Mouse (Mus musculus): ENCODE results near the gene Mtus2. TPM values are rescaled to one million over a fixed set of nuclear protein-coding genes. Genes with fewer than 3 reads are reported as not detected.

The Mtus2 gene
- polyA plus RNA-seq, 1 experiment from 2014 or later, result 6.9 TPM

DNA sequence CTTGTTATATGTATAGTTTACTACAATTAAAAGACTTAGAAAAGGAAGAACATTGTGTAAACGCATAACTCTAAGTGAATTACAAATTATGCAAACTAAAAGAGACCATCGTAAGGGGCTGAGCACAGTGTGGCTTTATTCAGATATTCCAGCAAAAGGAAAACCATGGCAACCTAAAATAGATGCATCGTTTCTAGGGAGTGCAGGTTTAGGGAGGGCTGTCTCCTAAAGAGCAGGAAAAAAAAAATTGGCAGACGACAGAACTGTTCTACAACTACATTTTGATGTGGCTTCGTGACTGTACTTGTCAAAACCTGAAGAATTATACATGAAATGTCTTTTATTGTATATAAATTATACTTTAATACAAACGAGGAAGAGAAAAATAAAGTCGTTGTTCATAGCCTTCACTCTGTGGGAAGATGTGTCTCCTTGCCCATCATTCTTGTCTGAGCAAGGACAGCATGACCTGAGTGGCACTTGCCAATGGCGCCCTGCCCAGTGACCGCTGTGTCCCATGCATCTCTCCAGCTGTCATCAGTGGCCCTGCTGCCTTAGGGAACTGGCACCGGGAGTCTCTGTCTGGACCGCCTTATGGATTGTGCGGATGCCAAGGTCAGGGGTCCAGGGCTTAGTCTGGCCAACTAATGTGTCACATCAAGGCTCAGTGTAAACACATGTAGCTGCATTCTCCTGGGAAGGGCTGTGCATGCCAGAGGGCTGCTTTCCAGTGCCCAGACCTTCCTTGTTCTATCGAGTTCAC is 95.9 kb downstream of the Mtus2 start:
- Histone ChIP-seq H3K27me3 (no peaks in the 10 kb centered on the region), H3K9ac (replicated peaks) (no peak overlapping the region), H3K36me3 (no peaks in the 10 kb centered on the region), H3K4me2 (no peak overlapping the region), H3K27ac (no peak overlapping the region), H3K4me3 (replicated peaks) (no peak overlapping the region), H3K9me3 (peaks cover 5% of the 10 kb centered on the region; the same call in 1 of the 2 replicates), H3K4me1 (replicated peaks) (no peaks in the 10 kb centered on the region)
- 81% methylated on average over 13 of the region's 13 CpGs for WGBS
- ATAC-seq (ENCODE audit: insufficient number of reproducible peaks, insufficient read depth, low FRiP score, low TSS enrichment, low read depth), result no peak

DNA sequence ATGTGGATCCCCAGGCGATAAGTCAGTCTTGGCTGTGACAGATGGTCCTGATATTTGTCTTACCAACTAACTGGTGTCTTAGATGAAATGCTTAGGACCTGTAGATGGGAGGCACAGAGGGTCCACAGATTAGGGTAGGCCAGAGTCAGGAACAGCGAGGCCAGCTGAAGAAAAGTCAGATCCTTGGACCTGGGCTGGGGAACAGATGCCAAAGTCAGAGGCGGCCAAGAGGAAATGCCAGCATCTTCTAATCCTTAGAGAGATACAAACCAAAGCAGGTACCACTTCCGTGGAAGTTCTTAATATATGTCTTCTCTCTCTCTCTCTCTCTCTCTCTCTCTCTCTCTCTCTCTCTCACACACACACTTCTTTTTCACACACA is 96.5 kb downstream of the Mtus2 start:
- WGBS, result 83% methylated on average over 4 of the region's 4 CpGs
- Histone ChIP-seq H3K36me3 (no peaks in the 10 kb centered on the region), H3K4me3 (replicated peaks) (no peak overlapping the region), H3K27ac (no peak overlapping the region), H3K4me1 (replicated peaks) (no peaks in the 10 kb centered on the region), H3K4me2 (no peak overlapping the region), H3K27me3 (no peaks in the 10 kb centered on the region), H3K9ac (replicated peaks) (no peak overlapping the region), H3K9me3 (peaks cover 5% of the 10 kb centered on the region; the same call in 1 of the 2 replicates)
- no peak for ATAC-seq (ENCODE audit: insufficient number of reproducible peaks, insufficient read depth, low FRiP score, low TSS enrichment, low read depth)

DNA sequence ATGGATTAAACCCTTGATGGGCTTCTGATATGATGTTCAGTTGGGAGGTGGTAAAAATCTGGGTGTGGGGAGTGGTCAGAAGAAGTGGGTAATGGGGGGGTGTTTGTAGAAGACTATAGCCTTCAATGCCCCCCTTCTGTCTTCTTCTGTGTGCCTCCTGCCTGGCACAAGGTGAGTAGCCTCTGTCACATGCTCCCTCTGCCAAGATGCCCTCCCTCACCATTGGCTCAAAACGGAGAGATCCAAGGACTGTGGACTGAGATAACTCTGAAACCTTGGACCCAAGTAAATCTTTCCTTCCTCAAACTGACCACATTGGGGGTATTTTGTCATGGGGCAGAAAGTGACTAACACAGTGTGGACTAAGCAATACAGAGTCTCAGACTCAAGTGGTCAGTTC is 99.7 kb downstream of the Mtus2 start:
- H3K9me3 ChIP-seq, result peaks cover 5% of the 10 kb centered on the region; the same call in 1 of the 2 replicates
- no peaks in the 10 kb centered on the region for H3K36me3 ChIP-seq
- no peak overlapping the region for H3K4me2 ChIP-seq
- no peak overlapping the region for H3K9ac ChIP-seq (replicated peaks)
- H3K4me1 ChIP-seq (replicated peaks), result no peaks in the 10 kb centered on the region
- no peak for ATAC-seq (ENCODE audit: insufficient number of reproducible peaks, insufficient read depth, low FRiP score, low TSS enrichment, low read depth)
- no peak overlapping the region for H3K4me3 ChIP-seq (replicated peaks)
- H3K27ac ChIP-seq, result no peak overlapping the region
- no peaks in the 10 kb centered on the region for H3K27me3 ChIP-seq
- WGBS, result 80% methylated on average over 1 of the region's 1 CpGs

DNA sequence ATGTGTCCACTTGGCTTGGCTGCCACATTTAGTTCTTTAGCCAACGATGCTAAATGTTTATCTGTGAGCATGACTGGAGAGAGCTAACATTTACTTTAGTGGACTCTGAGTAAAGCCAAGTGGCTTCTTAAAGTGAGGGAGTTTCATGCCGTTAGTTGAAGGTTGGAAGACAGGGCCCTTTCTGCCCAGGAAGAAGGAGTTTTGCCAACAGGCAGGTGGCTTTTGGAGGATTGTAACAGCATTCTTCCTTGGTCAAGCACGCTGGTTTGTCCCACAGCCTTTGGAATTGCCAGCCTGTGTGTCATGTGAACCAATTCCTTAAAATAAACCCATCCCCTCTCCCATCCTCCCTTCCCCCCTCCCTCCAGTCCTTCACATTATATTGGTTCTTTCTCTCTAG is 100.3 kb downstream of the Mtus2 start:
- no peaks in the 10 kb centered on the region for H3K27me3 ChIP-seq
- no peak overlapping the region for H3K4me3 ChIP-seq (replicated peaks)
- no peaks in the 10 kb centered on the region for H3K4me1 ChIP-seq (replicated peaks)
- H3K27ac ChIP-seq, result no peak overlapping the region
- no peaks in the 10 kb centered on the region for H3K36me3 ChIP-seq
- H3K9ac ChIP-seq (replicated peaks), result no peak overlapping the region
- H3K4me2 ChIP-seq, result no peak overlapping the region
- H3K9me3 ChIP-seq, result peaks cover 8% of the 10 kb centered on the region
- WGBS, result 79% methylated on average over 3 of the region's 3 CpGs
- ATAC-seq (ENCODE audit: insufficient number of reproducible peaks, insufficient read depth, low FRiP score, low TSS enrichment, low read depth), result no peak

DNA sequence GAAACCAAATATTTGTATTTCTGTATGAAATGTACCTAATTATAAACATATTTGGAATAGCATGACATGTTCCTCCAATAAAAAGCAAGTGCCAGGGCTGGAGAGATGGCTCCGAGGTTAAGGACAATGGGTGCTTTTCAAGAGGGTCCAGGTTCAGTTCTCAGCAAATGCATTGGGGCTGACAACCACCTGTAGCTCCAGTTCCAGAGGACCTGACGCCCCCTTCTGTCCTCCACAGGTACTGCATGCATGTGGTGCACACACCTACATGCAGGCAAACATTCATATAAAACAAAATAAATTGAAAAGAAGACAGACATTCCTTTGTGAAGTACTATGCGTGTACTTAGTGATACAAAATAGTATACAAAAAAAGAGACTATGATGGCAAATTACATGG is 102.2 kb downstream of the Mtus2 start:
- Histone ChIP-seq H3K4me1 (replicated peaks) (no peaks in the 10 kb centered on the region), H3K27me3 (no peaks in the 10 kb centered on the region), H3K36me3 (no peaks in the 10 kb centered on the region), H3K9ac (replicated peaks) (no peak overlapping the region), H3K27ac (no peak overlapping the region), H3K4me3 (replicated peaks) (no peak overlapping the region), H3K9me3 (peaks cover 8% of the 10 kb centered on the region), H3K4me2 (no peak overlapping the region)
- 68% methylated on average over 3 of the region's 3 CpGs for WGBS
- no peak for ATAC-seq (ENCODE audit: insufficient number of reproducible peaks, insufficient read depth, low FRiP score, low TSS enrichment, low read depth)

DNA sequence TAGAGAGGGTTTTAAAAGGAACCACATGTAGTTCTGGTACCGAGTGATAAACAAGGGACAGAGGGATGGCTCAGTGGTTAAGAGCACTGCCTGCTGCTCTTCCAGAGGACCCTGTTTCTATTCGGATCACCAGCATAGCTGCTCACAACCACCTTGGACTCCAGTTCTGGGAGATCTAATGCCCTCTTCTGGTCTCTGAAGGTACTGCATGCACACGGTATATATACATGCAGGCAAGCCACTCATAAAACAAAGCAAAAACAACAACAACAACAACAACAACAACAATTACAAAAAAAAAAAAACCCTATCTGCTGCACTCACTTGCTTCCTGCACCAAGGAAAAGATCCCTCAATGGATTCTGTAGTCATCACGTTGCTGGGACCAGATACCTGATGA is 104.7 kb downstream of the Mtus2 start:
- WGBS, result 90% methylated on average over 4 of the region's 4 CpGs
- Histone ChIP-seq H3K4me1 (replicated peaks) (no peaks in the 10 kb centered on the region), H3K27me3 (no peaks in the 10 kb centered on the region), H3K4me3 (replicated peaks) (no peak overlapping the region), H3K27ac (no peak overlapping the region), H3K9ac (replicated peaks) (no peak overlapping the region), H3K4me2 (no peak overlapping the region), H3K9me3 (peaks cover 4% of the 10 kb centered on the region; the same call in 1 of the 2 replicates), H3K36me3 (no peaks in the 10 kb centered on the region)
- ATAC-seq (ENCODE audit: insufficient number of reproducible peaks, insufficient read depth, low FRiP score, low TSS enrichment, low read depth), result no peak

DNA sequence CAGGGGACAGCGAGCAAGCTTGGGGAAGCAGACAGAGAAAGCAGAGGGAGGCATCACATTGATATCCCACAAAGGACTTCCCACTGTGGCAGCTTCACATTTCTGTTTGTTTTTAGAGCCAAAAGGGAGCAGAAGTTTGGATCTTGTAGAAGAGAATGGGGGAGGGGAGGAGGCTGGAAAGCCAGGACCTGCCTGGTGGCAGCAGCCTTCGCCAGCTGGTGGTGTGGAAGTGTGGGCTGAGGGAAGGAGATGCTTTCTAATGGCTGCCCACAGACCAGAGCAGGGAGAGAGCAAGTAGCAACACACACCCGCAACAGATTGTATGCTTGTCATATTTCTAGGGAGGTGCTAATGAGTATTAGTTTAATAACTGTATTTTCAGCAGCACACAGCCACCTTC is 106.6 kb downstream of the Mtus2 start:
- no peak overlapping the region for H3K27ac ChIP-seq
- H3K4me2 ChIP-seq, result no peak overlapping the region
- H3K4me1 ChIP-seq (replicated peaks), result no peaks in the 10 kb centered on the region
- ATAC-seq (ENCODE audit: insufficient number of reproducible peaks, insufficient read depth, low FRiP score, low TSS enrichment, low read depth), result no peak
- H3K4me3 ChIP-seq (replicated peaks), result no peak overlapping the region
- H3K36me3 ChIP-seq, result no peaks in the 10 kb centered on the region
- H3K9ac ChIP-seq (replicated peaks), result no peak overlapping the region
- 85% methylated on average over 3 of the region's 3 CpGs for WGBS
- no peaks in the 10 kb centered on the region for H3K27me3 ChIP-seq
- peaks cover 4% of the 10 kb centered on the region; the same call in 1 of the 2 replicates for H3K9me3 ChIP-seq

DNA sequence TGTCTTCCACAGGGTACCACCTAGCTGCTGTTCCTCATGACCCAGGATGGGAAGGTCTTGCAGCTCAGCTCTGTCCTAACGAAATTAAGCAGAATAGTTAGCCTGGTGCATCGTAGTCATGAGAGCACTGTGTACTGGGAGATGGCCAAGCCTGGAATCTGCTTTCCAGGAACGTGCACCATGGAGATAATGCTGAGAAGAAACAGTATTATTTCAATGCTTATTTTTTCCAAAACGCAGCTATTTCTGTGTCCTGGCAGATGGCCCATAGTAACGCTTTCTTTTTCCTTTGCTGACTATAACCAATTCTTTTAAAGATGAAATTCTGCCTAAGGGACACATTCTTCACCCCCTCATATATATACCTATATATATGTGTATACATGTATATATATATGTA is 108.1 kb downstream of the Mtus2 start:
- Histone ChIP-seq H3K9me3 (peaks cover 4% of the 10 kb centered on the region; the same call in 1 of the 2 replicates), H3K36me3 (no peaks in the 10 kb centered on the region), H3K9ac (replicated peaks) (no peak overlapping the region), H3K4me2 (no peak overlapping the region), H3K27ac (no peak overlapping the region), H3K4me1 (replicated peaks) (no peaks in the 10 kb centered on the region), H3K4me3 (replicated peaks) (no peak overlapping the region), H3K27me3 (no peaks in the 10 kb centered on the region)
- no peak for ATAC-seq (ENCODE audit: insufficient number of reproducible peaks, insufficient read depth, low FRiP score, low TSS enrichment, low read depth)
- WGBS, result 77% methylated on average over 5 of the region's 5 CpGs

DNA sequence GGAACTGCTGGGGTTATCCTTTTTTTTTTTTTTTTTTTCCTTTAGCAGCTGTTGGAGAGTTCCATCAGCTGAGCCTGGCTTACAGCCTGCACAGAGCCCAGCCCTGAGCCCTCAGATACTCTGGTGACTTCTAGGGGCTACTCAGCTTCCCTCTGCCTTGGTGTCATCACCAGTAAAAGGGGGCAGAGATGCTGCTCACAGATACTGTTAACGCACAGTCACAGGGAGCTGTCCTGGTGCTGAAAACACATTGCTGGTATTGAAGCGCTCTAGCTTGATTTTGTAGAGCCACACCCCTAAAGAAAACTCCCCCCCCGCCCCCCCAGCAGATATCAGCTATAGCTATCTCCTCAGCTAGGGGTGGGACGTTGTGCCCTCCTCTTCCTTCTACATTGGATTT is 112.8 kb downstream of the Mtus2 start:
- no peak for ATAC-seq (ENCODE audit: insufficient number of reproducible peaks, insufficient read depth, low FRiP score, low TSS enrichment, low read depth)
- no peaks in the 10 kb centered on the region for H3K9me3 ChIP-seq

DNA sequence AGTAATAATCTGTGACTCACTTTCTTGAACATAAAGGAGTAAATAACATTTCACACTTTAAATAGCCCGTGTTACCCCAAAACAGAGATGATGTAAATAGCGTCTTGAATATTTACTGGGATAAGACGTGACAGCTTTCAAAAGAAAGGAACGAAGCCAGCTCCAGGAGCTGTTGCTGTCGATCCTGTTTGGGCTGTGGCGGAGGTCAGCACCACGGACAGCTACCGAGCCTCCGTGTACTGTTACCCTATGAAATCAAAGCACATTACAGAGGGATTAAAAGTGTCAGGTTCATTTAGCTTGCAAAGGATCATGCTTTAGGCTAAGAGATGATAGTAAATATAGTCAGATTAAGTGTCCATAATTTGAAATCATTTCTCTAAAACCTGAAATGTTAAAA is 114.7 kb downstream of the Mtus2 start:
- no peak overlapping the region for H3K9ac ChIP-seq (replicated peaks)
- no peaks in the 10 kb centered on the region for H3K36me3 ChIP-seq
- no peak overlapping the region for H3K27ac ChIP-seq
- H3K27me3 ChIP-seq, result no peaks in the 10 kb centered on the region
- H3K4me3 ChIP-seq (replicated peaks), result no peak overlapping the region
- 8% methylated on average over 9 of the region's 9 CpGs for WGBS
- H3K9me3 ChIP-seq, result no peaks in the 10 kb centered on the region
- H3K4me1 ChIP-seq (replicated peaks), result no peaks in the 10 kb centered on the region
- no peak overlapping the region for H3K4me2 ChIP-seq
- ATAC-seq (ENCODE audit: insufficient number of reproducible peaks, insufficient read depth, low FRiP score, low TSS enrichment, low read depth), result no peak

More for the DNA sequence above, 112.8 kb downstream of the Mtus2 start:
- Histone ChIP-seq H3K4me1 (replicated peaks) (no peaks in the 10 kb centered on the region), H3K4me3 (replicated peaks) (no peak overlapping the region), H3K4me2 (no peak overlapping the region), H3K27me3 (no peaks in the 10 kb centered on the region), H3K9ac (replicated peaks) (no peak overlapping the region), H3K27ac (no peak overlapping the region), H3K36me3 (no peaks in the 10 kb centered on the region)
- 14% methylated on average over 4 of the region's 4 CpGs for WGBS

DNA sequence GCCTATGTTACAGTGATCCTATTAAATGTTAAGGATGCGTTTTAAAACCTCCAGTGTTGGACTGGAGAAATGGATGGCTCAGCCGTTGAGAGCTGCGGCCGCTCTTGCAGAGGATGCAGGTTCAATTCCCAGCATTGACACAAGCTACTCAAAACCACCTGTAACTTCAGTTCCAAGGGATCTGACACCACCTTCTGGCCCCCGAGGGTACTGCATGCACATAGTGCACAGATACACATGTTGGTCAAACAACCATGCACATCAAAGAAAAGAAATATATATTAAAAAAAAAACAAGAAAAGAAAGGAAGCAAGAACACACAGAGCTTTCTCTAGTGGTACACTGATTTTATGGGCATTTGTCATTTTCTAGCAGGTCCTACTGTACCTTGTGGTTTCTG is 116.3 kb downstream of the Mtus2 start:
- 90% methylated on average over 5 of the region's 5 CpGs for WGBS
- Histone ChIP-seq H3K9ac (replicated peaks) (no peak overlapping the region), H3K4me3 (replicated peaks) (no peak overlapping the region), H3K27me3 (no peaks in the 10 kb centered on the region), H3K27ac (no peak overlapping the region), H3K9me3 (no peaks in the 10 kb centered on the region), H3K4me1 (replicated peaks) (no peaks in the 10 kb centered on the region), H3K4me2 (no peak overlapping the region), H3K36me3 (no peaks in the 10 kb centered on the region)
- no peak for ATAC-seq (ENCODE audit: insufficient number of reproducible peaks, insufficient read depth, low FRiP score, low TSS enrichment, low read depth)

DNA sequence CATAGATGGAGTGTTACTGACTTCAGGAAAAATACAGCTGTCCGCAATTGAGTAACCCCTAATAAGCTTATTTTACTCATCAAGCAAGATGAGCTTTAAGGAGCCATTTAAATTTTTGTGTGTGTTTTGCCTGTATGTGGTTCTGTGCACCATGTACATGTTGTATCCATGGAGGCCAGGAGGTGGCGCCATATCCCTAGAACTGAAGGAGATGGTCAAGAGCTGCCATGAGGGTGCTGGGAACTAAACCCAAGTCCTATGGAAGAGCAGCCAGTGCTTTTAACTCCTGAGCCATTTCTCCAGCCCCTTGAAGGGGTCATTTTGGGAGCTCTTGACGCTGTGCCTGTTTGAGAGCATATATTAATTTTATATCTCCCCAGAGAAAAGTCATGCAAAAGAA is 122.6 kb downstream of the Mtus2 start:
- WGBS, result 74% methylated on average over 3 of the region's 3 CpGs
- Histone ChIP-seq H3K9me3 (peaks cover 16% of the 10 kb centered on the region; the same call in 1 of the 2 replicates), H3K36me3 (no peaks in the 10 kb centered on the region), H3K27ac (no peak overlapping the region), H3K4me2 (no peak overlapping the region), H3K4me1 (replicated peaks) (no peaks in the 10 kb centered on the region), H3K27me3 (no peaks in the 10 kb centered on the region), H3K9ac (replicated peaks) (no peak overlapping the region), H3K4me3 (replicated peaks) (no peak overlapping the region)
- ATAC-seq (ENCODE audit: insufficient number of reproducible peaks, insufficient read depth, low FRiP score, low TSS enrichment, low read depth), result no peak

All from limb, embryonic 12.5 days (tissue).